Mouse (Mus musculus) hindbrain, embryonic 14.5 days (tissue): Measurements from ENCODE around the gene Thsd7b. TPM values are rescaled to one million over a fixed set of nuclear protein-coding genes. Genes with fewer than 3 reads are reported as not detected.
A peak's percentile ranks its signal among the peaks of the same experiment; 100 is the strongest.
"Not testable (repeated sequence)": the region's sequence is repeated elsewhere in the genome, so short reads cannot be mapped to it uniquely, and the experiment has no call there.

Experiments used
- ATAC-seq: fragments of 200-750 bp; cut with Nextera tagmentation; 2 replicates; pipeline ENCODE4 v1.8.0; 2017; ENCODE audit warnings: moderate number of reproducible peaks, mild to moderate bottlenecking, moderate TSS enrichment, moderate library complexity; ENCODE audit not compliant: low FRiP score
- DNase-seq: peaks from one replicate; pipeline ENCODE4 v3.0.0-alpha.2; 2015; ENCODE audit warnings: low spot score
- H3K27ac ChIP-seq: fragments of 300-500 bp; sonication (generic); 2 replicates; pipeline ENCODE4 v1.5.1; 2014; ENCODE audit warnings: mild to moderate bottlenecking, moderate library complexity
- H3K27me3 ChIP-seq: fragments of 300-500 bp; sonication (generic); 2 replicates; pipeline ENCODE4 v1.6.1; 2014; ENCODE audit warnings: mild to moderate bottlenecking, low read length, mixed read lengths; ENCODE audit not compliant: control insufficient read depth, insufficient read depth
- H3K36me3 ChIP-seq: fragments of 300-500 bp; sonication (generic); replicated peaks from 2 replicates; pipeline ENCODE4 v1.6.1; 2014; ENCODE audit not compliant: control insufficient read depth, insufficient read depth
- H3K4me1 ChIP-seq: fragments of 300-500 bp; sonication (generic); replicated peaks from 2 replicates; pipeline ENCODE4 v1.6.1; 2014; ENCODE audit warnings: antibody characterized with exemption, low read length, mixed read lengths; ENCODE audit not compliant: control insufficient read depth, insufficient read depth
- H3K4me2 ChIP-seq: fragments of 300-500 bp; sonication (generic); replicated peaks from 2 replicates; pipeline ENCODE4 v1.6.1; 2014; ENCODE audit warnings: mild to moderate bottlenecking, moderate library complexity
- H3K4me3 ChIP-seq: fragments of 300-500 bp; sonication (generic); replicated peaks from 2 replicates; pipeline ENCODE4 v1.5.1; 2014; ENCODE audit warnings: mild to moderate bottlenecking, low read length
- H3K9ac ChIP-seq: fragments of 300-500 bp; sonication (generic); 2 replicates; pipeline ENCODE4 v1.6.1; 2014
- H3K9me3 ChIP-seq: fragments of 300-500 bp; sonication (generic); 2 replicates; pipeline ENCODE4 v1.6.1; 2016; ENCODE audit warnings: low read length; ENCODE audit not compliant: control insufficient read depth
- WGBS: fragments of 180-500 bp; shearing (Covaris S2); extraction: QIAGEN DNeasy Blood & Tissue Kit; methylation state at CpG from one replicate; pipeline ENCODE4 v1.1.7; 2014; 5-methylcytosine and 5-hydroxymethylcytosine counted together
- polyA plus RNA-seq: library from polyadenylated mRNA; unstranded; fragments of >200 nt; fragmentation: Nextera tagmentation; extraction: Ambion mirVana; gene quantifications from 2 replicates; pipeline ENCODE4 v1.2.1, GENCODE M21; 2014

The Thsd7b gene
- polyA plus RNA-seq, 1 experiment from 2014 or later, result 12.5 TPM

DNA sequence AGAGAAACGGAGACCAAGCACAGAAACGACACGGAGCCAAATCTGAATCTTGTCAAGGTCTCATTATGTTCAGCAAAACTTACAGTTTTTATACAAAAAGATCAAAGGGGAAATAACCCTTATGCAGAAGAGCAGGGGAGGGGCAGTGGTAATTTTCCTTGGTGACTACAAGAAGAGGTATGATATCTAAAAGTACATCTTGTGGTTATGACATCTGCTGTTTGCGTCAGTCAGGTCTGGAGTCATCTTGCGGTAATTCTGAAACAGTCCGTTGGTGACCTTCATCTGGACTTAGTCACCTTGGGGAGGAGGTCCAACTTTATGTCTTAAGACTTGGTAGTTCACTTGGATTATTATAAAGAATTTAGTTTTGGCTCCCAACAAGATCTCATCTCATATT is 378.3 kb downstream of the Thsd7b start:
- not testable (repeated sequence) for H3K4me1 ChIP-seq, H3K9me3 ChIP-seq, H3K36me3 ChIP-seq, H3K4me3 ChIP-seq, H3K27ac ChIP-seq, ATAC-seq, H3K9ac ChIP-seq, H3K4me2 ChIP-seq, H3K27me3 ChIP-seq, DNase-seq
- WGBS, result 92% methylated on average over 6 of the region's 6 CpGs

DNA sequence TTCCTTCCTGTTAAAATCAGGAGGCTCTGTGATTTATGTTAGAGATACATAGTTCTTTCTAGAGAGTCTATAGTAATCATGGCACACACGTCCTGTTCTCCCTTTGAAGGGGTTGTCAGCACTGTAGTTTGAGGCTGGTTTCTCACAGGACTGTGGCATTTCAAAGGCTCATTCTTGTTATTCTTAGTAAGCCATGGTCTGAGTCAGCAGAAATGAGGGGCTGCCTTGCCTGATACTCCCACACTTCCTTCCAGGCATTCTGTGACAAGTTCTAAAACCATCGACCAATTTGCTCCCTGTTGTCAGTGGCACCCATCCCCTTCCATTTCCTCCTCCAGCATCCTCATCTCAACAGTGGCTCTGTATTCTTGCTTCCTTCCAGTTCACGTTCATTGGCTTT is 384.9 kb downstream of the Thsd7b start:
- Histone ChIP-seq H3K27ac (no peak overlapping the region), H3K36me3 (no peaks in the 10 kb centered on the region), H3K4me3 (no peak overlapping the region), H3K9me3 (no peaks in the 10 kb centered on the region), H3K27me3 (no peaks in the 10 kb centered on the region), H3K4me1 (no peaks in the 10 kb centered on the region), H3K4me2 (no peak overlapping the region), H3K9ac (no peak overlapping the region)
- DNase-seq, result no peak
- ATAC-seq, result no peak
- WGBS, result 69% methylated on average over 3 of the region's 3 CpGs

GRCm38 (mm10) chr1:129675878-129676277 is 402.8 kb downstream of the Thsd7b start:
- Histone ChIP-seq H3K4me1 (no peaks in the 10 kb centered on the region), H3K27me3 (no peaks in the 10 kb centered on the region), H3K27ac (no peak overlapping the region), H3K4me2 (no peak overlapping the region), H3K9me3 (no peaks in the 10 kb centered on the region), H3K9ac (no peak overlapping the region), H3K4me3 (no peak overlapping the region), H3K36me3 (no peaks in the 10 kb centered on the region)
- DNase-seq (no peak), ATAC-seq (no peak)
- WGBS, result 78% methylated on average over 1 of the region's 1 CpGs

GRCm38 (mm10) chr1:129678851-129679250 is 405.7 kb downstream of the Thsd7b start:
- Histone ChIP-seq H3K36me3 (no peaks in the 10 kb centered on the region), H3K4me3 (no peak overlapping the region), H3K4me1 (no peaks in the 10 kb centered on the region), H3K9ac (no peak overlapping the region), H3K27ac (no peak overlapping the region), H3K4me2 (no peak overlapping the region), H3K9me3 (no peaks in the 10 kb centered on the region), H3K27me3 (no peaks in the 10 kb centered on the region)
- 61% methylated on average over 4 of the region's 4 CpGs for WGBS
- no peak for DNase-seq
- ATAC-seq, result no peak

DNA sequence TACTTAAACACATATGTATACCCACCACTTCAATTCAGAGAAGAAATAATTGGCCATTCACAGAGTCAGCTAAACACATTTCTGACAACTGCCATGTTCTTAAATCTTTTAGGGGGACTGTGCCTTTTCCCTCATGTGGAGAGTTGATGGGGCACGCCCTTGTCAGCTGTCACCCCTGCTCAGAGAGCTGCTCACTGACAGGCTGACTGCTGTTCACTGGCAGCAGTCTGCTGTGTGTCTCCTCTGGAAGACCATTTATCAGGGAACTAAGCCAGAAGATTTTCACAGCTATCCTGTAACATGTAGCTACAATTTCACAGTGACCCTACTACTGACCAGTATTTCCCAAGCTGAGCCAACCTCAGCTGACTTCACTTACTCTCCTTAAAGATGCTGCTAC is 432.6 kb downstream of the Thsd7b start:
- Histone ChIP-seq H3K9ac (no peak overlapping the region), H3K36me3 (no peaks in the 10 kb centered on the region), H3K4me1 (no peaks in the 10 kb centered on the region; the same call in 1 of the 2 replicates), H3K9me3 (no peaks in the 10 kb centered on the region), H3K4me3 (no peak overlapping the region), H3K27ac (no peak overlapping the region), H3K4me2 (no peak overlapping the region), H3K27me3 (no peaks in the 10 kb centered on the region)
- 95% methylated on average over 1 of the region's 1 CpGs for WGBS
- DNase-seq (no peak), ATAC-seq (peak; percentile 37; the same call in 1 of the 2 replicates)

DNA sequence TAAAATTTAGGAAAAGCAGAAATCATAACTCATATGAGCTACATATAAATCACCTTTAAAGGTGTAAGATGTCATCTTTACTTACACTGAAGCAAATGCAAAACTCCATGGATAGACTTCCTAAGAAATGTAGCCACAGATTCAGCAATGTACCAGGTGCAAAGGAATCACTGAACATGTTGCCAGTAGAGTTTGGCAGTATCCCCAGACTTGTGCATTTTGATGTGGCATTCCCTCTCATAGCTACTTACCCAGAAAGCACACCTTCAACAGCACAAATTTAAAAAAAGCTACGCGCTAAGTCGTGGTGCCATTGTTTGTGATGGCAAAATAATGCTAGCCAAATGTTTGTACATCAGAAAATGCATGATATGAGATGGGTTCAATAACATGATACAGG is 439.6 kb downstream of the Thsd7b start:
- H3K27ac ChIP-seq, result no peak overlapping the region
- DNase-seq (no peak), ATAC-seq (no peak)
- H3K9me3 ChIP-seq, result no peaks in the 10 kb centered on the region
- no peak overlapping the region for H3K4me2 ChIP-seq
- no peaks in the 10 kb centered on the region for H3K36me3 ChIP-seq
- no peaks in the 10 kb centered on the region for H3K27me3 ChIP-seq
- no peaks in the 10 kb centered on the region for H3K4me1 ChIP-seq
- no peak overlapping the region for H3K9ac ChIP-seq
- 94% methylated on average over 3 of the region's 3 CpGs for WGBS
- H3K4me3 ChIP-seq, result no peak overlapping the region

DNA sequence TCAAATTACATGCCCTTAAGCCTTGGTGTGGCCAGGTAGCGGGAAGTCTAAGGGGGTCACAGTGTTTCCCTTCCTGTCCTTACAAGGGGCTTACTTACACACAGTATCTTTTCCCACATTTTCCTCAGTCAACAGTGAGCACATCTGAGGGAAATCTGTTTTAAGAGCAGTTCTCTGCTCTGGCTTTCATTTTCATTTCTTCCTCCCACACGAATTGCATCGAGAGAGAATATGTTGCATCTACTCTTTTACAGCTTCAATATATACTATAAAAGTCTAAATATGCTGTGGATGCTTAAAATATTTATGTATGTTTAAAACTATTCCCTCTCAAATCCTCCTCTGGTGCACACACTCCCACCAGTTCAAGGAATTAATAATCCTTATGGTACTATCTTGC is 440.5 kb downstream of the Thsd7b start:
- ATAC-seq (no peak), DNase-seq (no peak)
- no peaks in the 10 kb centered on the region for H3K4me1 ChIP-seq
- H3K27me3 ChIP-seq, result no peaks in the 10 kb centered on the region
- no peak overlapping the region for H3K27ac ChIP-seq
- no peaks in the 10 kb centered on the region for H3K36me3 ChIP-seq
- no peak overlapping the region for H3K4me3 ChIP-seq
- H3K9ac ChIP-seq, result no peak overlapping the region
- no peaks in the 10 kb centered on the region for H3K9me3 ChIP-seq
- H3K4me2 ChIP-seq, result no peak overlapping the region
- 96% methylated on average over 3 of the region's 3 CpGs for WGBS

GRCm38 (mm10) chr1:129719592-129719991 is 446.5 kb downstream of the Thsd7b start:
- Histone ChIP-seq H3K36me3 (no peaks in the 10 kb centered on the region), H3K4me3 (no peak overlapping the region), H3K27me3 (no peaks in the 10 kb centered on the region), H3K9ac (no peak overlapping the region), H3K4me1 (no peaks in the 10 kb centered on the region), H3K4me2 (no peak overlapping the region), H3K9me3 (no peaks in the 10 kb centered on the region), H3K27ac (no peak overlapping the region)
- ATAC-seq (no peak), DNase-seq (no peak)

DNA sequence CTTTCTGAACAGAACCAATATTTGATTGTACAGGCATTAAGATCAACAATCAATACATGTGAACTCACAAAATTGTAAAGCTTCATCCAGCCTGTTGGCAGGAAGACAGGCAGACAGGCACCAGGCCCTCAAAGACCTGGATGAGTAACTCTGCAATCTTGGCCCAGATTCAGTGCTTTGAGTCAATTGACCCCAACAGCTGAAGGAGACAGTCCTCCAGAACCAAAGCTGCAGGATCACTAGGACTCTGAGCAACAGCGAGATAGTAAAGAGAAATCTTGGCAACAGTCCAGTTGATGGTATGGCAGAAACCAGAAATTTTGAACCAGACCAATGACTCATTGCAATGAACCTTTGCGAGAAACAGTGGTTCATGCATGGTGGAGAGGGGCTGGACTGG is 458.9 kb downstream of the Thsd7b start:
- Histone ChIP-seq H3K36me3 (no peaks in the 10 kb centered on the region), H3K9me3 (no peaks in the 10 kb centered on the region), H3K4me1 (no peaks in the 10 kb centered on the region), H3K9ac (no peak overlapping the region), H3K4me3 (no peak overlapping the region), H3K4me2 (no peak overlapping the region), H3K27ac (no peak overlapping the region), H3K27me3 (no peaks in the 10 kb centered on the region)
- no peak for DNase-seq
- ATAC-seq, result no peak
- 80% methylated on average over 2 of the region's 2 CpGs for WGBS

DNA sequence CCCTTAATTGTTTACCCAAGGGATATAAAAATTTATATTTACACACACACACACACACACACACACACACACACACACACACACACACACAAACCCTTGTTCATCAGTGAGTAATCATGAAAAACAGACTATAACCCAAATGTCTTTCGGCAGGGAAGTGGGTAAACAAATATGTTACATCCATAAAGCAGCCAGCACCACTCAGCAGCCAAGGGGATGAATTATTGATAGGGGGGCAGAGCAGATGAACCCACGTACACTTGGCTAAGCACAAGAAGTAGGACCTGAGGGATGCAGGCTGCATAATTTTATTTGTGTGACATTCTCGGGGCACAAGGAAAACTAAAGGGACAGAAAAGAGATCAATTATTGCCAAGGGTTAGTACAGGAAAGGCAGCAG is 474.5 kb downstream of the Thsd7b start:
- 62% methylated on average over 3 of the region's 3 CpGs for WGBS
- no peak for DNase-seq

More for the DNA sequence above, 474.5 kb downstream of the Thsd7b start:
- H3K36me3 ChIP-seq, result no peaks in the 10 kb centered on the region
- H3K27ac ChIP-seq, result no peak overlapping the region
- ATAC-seq, result no peak
- no peak overlapping the region for H3K4me2 ChIP-seq
- no peak overlapping the region for H3K9ac ChIP-seq
- H3K27me3 ChIP-seq, result no peaks in the 10 kb centered on the region
- H3K4me3 ChIP-seq, result no peak overlapping the region
- no peaks in the 10 kb centered on the region for H3K9me3 ChIP-seq
- H3K4me1 ChIP-seq, result no peaks in the 10 kb centered on the region
